Mouse (Mus musculus): ENCODE measurements around the gene Srsf7. TPM values are rescaled to one million over a fixed set of nuclear protein-coding genes. Genes with fewer than 3 reads are reported as not detected.

Gene Srsf7
- polyA plus RNA-seq, 1 experiment from 2014 or later = 939 TPM

DNA sequence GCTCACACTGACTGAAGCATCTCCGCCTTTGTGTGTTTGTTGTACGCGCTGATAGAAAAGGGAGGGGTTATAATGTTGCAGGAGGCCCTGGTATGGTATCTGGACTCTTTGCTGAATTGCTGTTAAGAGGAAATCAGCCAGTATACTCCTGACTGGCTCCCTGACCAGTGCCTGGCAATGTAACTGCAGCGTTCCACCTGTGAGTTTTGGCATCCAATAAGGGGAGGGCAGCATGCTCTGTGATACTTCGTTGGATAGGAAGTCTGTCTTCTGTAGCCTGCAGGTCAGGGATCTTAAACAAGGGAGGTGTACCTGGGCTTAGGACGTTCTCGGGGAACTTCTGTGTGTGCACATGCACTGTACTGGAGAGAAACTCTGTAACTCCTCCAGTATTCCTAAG is 36.2 kb downstream of the Srsf7 start:
- no peaks in the 10 kb centered on the region for H3K27me3 ChIP-seq (ENCODE audit: control insufficient read depth, insufficient read depth, low read length)
- H3K4me1 ChIP-seq (ENCODE audit: control insufficient read depth, insufficient read depth, low read length) = peaks cover 15% of the 10 kb centered on the region
- no peak overlapping the region for H3K4me2 ChIP-seq (ENCODE audit: low read depth, severe bottlenecking)
- 88% methylated on average over 7 of the region's 7 CpGs for WGBS
- H3K4me3 ChIP-seq (ENCODE audit: low read depth, low read length) = no peak overlapping the region
- ATAC-seq (ENCODE audit: insufficient number of reproducible peaks, low FRiP score, low TSS enrichment, low read depth) (no peak), DNase-seq (ENCODE audit: low spot score) (no peak)
- H3K9me3 ChIP-seq (ENCODE audit: control insufficient read depth, low read length) = no peaks in the 10 kb centered on the region
- no peak overlapping the region for H3K27ac ChIP-seq (replicated peaks; ENCODE audit: low read depth, low read length)
- no peaks in the 10 kb centered on the region for H3K36me3 ChIP-seq (ENCODE audit: control insufficient read depth, insufficient read depth, low read length)
- no peak overlapping the region for H3K9ac ChIP-seq (ENCODE audit: low read length)

DNA sequence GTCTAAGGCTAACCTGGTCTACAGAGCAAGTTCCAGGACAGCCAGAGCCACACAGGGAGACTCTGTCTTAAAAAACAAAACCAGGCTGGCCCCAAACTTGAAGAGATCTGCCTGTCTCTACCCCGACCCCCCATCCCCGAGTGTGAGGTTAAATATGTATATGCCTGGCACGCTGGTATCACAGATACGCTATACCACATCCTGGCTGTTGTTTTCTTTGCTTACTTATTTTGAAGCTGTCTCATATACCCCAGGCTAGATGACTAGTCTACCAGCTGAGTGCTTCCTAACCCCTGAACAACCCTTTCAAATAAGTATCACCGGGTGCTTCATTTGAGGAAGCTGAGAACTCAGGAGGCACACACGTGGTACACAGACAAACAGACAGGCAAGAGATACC is 37.3 kb downstream of the Srsf7 start:
- Histone ChIP-seq H3K4me1 (ENCODE audit: control insufficient read depth, insufficient read depth, low read length) (peaks cover 15% of the 10 kb centered on the region), H3K4me3 (ENCODE audit: low read depth, low read length) (no peak overlapping the region), H3K9ac (ENCODE audit: low read length) (no peak overlapping the region), H3K4me2 (ENCODE audit: low read depth, severe bottlenecking) (no peak overlapping the region), H3K27me3 (ENCODE audit: control insufficient read depth, insufficient read depth, low read length) (no peaks in the 10 kb centered on the region), H3K9me3 (ENCODE audit: control insufficient read depth, low read length) (no peaks in the 10 kb centered on the region), H3K27ac (replicated peaks; ENCODE audit: low read depth, low read length) (no peak overlapping the region), H3K36me3 (ENCODE audit: control insufficient read depth, insufficient read depth, low read length) (no peaks in the 10 kb centered on the region)
- DNase-seq (ENCODE audit: low spot score) = no peak
- WGBS = 91% methylated on average over 6 of the region's 6 CpGs
- ATAC-seq (ENCODE audit: insufficient number of reproducible peaks, low FRiP score, low TSS enrichment, low read depth) = no peak

DNA sequence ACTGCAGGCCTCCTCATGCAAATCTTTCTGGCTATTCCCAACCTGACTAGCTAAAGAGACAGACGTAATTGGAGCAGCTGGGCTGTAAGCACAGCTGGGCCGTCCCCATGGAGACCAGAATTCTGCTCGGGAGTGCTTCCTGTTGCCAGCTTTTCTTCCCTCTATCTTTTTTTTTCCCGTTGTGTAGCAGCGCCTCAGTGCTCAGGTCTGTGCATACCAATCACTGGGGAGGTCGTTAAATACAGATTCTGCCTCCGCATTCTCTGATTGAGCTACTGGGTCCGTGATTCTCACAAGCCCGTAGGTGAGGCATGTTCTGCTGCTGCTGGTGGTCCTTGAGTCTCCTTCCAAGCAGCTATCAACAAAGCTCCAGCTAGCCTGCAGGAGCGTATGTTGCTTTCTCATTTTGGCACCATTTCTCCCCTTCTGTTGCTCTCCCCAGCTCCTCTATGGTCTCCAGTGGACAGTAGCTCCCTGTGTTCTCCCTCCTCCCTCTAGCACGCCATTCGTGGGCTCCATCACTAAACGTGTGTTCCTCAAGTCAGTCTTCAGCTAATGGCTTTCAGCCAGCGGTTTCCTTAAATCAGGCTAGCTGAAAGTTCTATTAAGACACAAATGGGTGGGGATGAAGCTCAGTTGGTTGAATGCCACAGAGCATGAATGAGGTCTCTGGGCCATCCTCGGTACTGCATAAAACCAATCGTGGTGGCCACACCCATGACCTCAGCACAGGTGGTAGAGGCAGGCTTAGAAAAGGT is 38.5 kb downstream of the Srsf7 start:
- no peaks in the 10 kb centered on the region for H3K9me3 ChIP-seq (ENCODE audit: control insufficient read depth, low read length)
- WGBS = 24% methylated on average over 16 of the region's 16 CpGs
- H3K9ac ChIP-seq (ENCODE audit: low read length) = peak overlapping the region; percentile 2; the same call in 1 of the 2 replicates
- H3K27ac ChIP-seq (replicated peaks; ENCODE audit: low read depth, low read length) = no peak overlapping the region; the same call in 1 of the 2 replicates
- H3K4me2 ChIP-seq (ENCODE audit: low read depth, severe bottlenecking) = peak overlapping the region; percentile 34
- H3K4me3 ChIP-seq (ENCODE audit: low read depth, low read length) = 0 out of 2 replicates have a peak overlapping the region, but pooled peaks have one; percentile 2
- DNase-seq (ENCODE audit: low spot score) = peak; percentile 78
- H3K36me3 ChIP-seq (ENCODE audit: control insufficient read depth, insufficient read depth, low read length) = no peaks in the 10 kb centered on the region
- peak; percentile 69 for ATAC-seq (ENCODE audit: insufficient number of reproducible peaks, low FRiP score, low TSS enrichment, low read depth)
- H3K27me3 ChIP-seq (ENCODE audit: control insufficient read depth, insufficient read depth, low read length) = no peaks in the 10 kb centered on the region
- H3K4me1 ChIP-seq (ENCODE audit: control insufficient read depth, insufficient read depth, low read length) = peaks cover 15% of the 10 kb centered on the region

DNA sequence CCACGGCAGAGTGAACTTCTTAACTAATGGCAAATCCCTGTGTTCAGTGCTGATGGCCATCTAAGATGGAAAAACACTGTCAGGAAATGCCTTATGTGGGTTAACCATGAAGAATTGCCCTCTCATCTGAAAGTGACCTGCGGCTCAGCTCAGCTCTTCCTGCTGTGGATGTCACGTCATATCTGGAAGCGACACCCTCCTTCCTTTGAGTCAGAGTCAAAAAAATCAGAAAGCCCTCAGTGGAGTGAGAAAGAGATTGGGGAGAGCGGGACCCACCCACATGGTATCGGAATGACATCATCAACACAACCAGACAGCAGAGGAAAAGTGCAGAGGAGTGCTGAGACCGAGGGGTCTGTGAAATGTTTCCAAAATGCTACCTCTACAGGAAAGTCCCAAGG is 39.3 kb downstream of the Srsf7 start:
- no peak for DNase-seq (ENCODE audit: low spot score)
- Histone ChIP-seq H3K9me3 (ENCODE audit: control insufficient read depth, low read length) (no peaks in the 10 kb centered on the region), H3K4me1 (ENCODE audit: control insufficient read depth, insufficient read depth, low read length) (peaks cover 15% of the 10 kb centered on the region), H3K27me3 (ENCODE audit: control insufficient read depth, insufficient read depth, low read length) (no peaks in the 10 kb centered on the region), H3K36me3 (ENCODE audit: control insufficient read depth, insufficient read depth, low read length) (no peaks in the 10 kb centered on the region), H3K4me2 (ENCODE audit: low read depth, severe bottlenecking) (no peak overlapping the region), H3K4me3 (ENCODE audit: low read depth, low read length) (no peak overlapping the region), H3K9ac (ENCODE audit: low read length) (no peak overlapping the region), H3K27ac (replicated peaks; ENCODE audit: low read depth, low read length) (no peak overlapping the region)
- WGBS = 66% methylated on average over 7 of the region's 7 CpGs
- ATAC-seq (ENCODE audit: insufficient number of reproducible peaks, low FRiP score, low TSS enrichment, low read depth) = no peak

DNA sequence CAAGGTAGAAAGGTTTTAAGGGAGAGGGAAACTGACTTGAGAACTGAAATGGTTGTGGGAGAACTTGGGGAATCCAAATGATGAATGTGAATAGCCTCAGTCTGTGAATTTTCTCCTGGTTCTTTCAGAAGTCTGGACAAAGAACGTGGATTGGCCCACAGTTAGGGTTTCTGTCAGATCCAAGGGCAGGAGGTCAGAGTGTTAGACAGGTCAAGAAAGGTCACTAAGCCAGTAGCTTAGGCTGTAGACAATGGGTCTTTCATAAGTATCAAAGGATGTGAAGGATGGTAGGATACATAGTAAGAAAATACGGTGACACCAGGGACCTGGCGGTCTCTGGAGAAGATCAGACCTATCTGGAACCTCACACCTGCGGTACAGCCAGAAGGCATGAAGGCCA is 39.7 kb downstream of the Srsf7 start:
- 80% methylated on average over 4 of the region's 4 CpGs for WGBS
- DNase-seq (ENCODE audit: low spot score) (no peak), ATAC-seq (ENCODE audit: insufficient number of reproducible peaks, low FRiP score, low TSS enrichment, low read depth) (no peak)
- H3K4me1 ChIP-seq (ENCODE audit: control insufficient read depth, insufficient read depth, low read length) = peaks cover 15% of the 10 kb centered on the region
- H3K4me2 ChIP-seq (ENCODE audit: low read depth, severe bottlenecking) = no peak overlapping the region
- H3K27me3 ChIP-seq (ENCODE audit: control insufficient read depth, insufficient read depth, low read length) = no peaks in the 10 kb centered on the region
- no peak overlapping the region for H3K27ac ChIP-seq (replicated peaks; ENCODE audit: low read depth, low read length)
- H3K9me3 ChIP-seq (ENCODE audit: control insufficient read depth, low read length) = no peaks in the 10 kb centered on the region
- H3K9ac ChIP-seq (ENCODE audit: low read length) = no peak overlapping the region
- H3K4me3 ChIP-seq (ENCODE audit: low read depth, low read length) = no peak overlapping the region
- no peaks in the 10 kb centered on the region for H3K36me3 ChIP-seq (ENCODE audit: control insufficient read depth, insufficient read depth, low read length)

DNA sequence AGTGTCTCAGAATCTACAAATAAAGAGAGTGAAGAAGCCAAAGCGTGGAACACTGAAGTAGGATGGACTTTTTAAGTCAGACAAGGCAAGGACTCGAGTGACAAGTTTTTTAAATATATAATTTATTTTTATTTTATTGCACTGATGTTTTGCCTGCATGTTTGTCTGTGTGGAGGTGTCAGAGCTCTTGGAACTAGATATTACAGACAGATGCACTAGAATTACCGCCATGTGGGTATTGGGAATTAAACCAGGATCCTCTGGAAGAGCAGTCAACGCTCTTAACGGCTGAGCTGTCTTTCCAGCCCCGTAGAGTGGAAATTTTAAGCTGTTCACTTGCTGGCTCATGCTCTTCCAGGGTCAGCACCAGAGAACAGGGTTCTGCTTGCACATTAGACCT is 40.8 kb downstream of the Srsf7 start:
- DNase-seq (ENCODE audit: low spot score) = no peak
- no peak overlapping the region for H3K4me3 ChIP-seq (ENCODE audit: low read depth, low read length)
- H3K36me3 ChIP-seq (ENCODE audit: control insufficient read depth, insufficient read depth, low read length) = no peaks in the 10 kb centered on the region
- WGBS = 88% methylated on average over 6 of the region's 6 CpGs
- H3K27me3 ChIP-seq (ENCODE audit: control insufficient read depth, insufficient read depth, low read length) = no peaks in the 10 kb centered on the region
- no peak overlapping the region for H3K4me2 ChIP-seq (ENCODE audit: low read depth, severe bottlenecking)
- no peak overlapping the region for H3K27ac ChIP-seq (replicated peaks; ENCODE audit: low read depth, low read length)
- no peaks in the 10 kb centered on the region for H3K9me3 ChIP-seq (ENCODE audit: control insufficient read depth, low read length)
- no peak for ATAC-seq (ENCODE audit: insufficient number of reproducible peaks, low FRiP score, low TSS enrichment, low read depth)
- peaks cover 15% of the 10 kb centered on the region for H3K4me1 ChIP-seq (ENCODE audit: control insufficient read depth, insufficient read depth, low read length)
- H3K9ac ChIP-seq (ENCODE audit: low read length) = no peak overlapping the region

DNA sequence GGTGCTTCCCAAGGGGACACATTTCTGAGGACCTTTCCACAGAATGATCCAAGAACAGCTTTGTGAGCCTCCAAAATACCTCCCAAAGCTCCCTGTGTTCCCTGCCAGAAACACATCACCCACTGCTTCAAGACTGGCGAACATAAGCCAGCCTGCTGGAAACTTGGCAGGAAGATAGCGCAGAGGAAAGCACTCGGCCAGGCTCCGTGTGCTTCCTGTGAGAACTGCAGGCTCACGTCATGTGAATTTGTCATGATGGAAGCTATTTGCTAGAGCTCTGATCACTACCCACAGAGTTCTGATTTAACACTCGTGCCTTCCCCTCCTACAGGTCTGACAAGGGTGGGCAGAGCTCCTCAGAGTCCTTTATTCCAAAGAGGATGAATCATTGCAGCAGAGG is 41.4 kb downstream of the Srsf7 start:
- H3K27ac ChIP-seq (replicated peaks; ENCODE audit: low read depth, low read length) = no peak overlapping the region
- H3K27me3 ChIP-seq (ENCODE audit: control insufficient read depth, insufficient read depth, low read length) = no peaks in the 10 kb centered on the region
- no peak overlapping the region for H3K4me3 ChIP-seq (ENCODE audit: low read depth, low read length)
- WGBS = 86% methylated on average over 6 of the region's 6 CpGs
- peaks cover 15% of the 10 kb centered on the region for H3K4me1 ChIP-seq (ENCODE audit: control insufficient read depth, insufficient read depth, low read length)
- DNase-seq (ENCODE audit: low spot score) = no peak
- H3K9me3 ChIP-seq (ENCODE audit: control insufficient read depth, low read length) = no peaks in the 10 kb centered on the region
- H3K9ac ChIP-seq (ENCODE audit: low read length) = no peak overlapping the region
- H3K4me2 ChIP-seq (ENCODE audit: low read depth, severe bottlenecking) = no peak overlapping the region
- ATAC-seq (ENCODE audit: insufficient number of reproducible peaks, low FRiP score, low TSS enrichment, low read depth) = no peak
- no peaks in the 10 kb centered on the region for H3K36me3 ChIP-seq (ENCODE audit: control insufficient read depth, insufficient read depth, low read length)

DNA sequence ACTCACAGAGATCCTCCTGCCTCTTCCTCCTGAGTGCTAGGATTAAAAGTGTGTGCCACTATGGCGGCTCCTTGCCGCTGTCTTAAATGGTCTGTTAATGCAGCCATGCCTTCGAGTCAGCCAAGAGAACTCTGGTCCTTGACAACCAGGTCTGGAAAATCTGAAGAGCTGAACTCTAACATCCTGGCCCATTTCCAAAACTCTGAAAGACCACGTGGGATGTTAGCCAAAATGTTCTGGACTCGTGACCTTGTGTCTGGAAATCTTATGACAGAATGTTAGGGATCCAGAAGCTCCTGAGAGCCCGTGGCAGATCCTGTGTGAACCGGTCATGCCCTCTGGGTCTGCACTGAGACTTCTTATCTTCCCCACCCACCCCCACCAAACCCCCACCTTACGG is 43.1 kb downstream of the Srsf7 start:
- Histone ChIP-seq H3K9ac (ENCODE audit: low read length) (no peak overlapping the region), H3K27ac (replicated peaks; ENCODE audit: low read depth, low read length) (no peak overlapping the region), H3K4me1 (ENCODE audit: control insufficient read depth, insufficient read depth, low read length) (peaks cover 12% of the 10 kb centered on the region), H3K36me3 (ENCODE audit: control insufficient read depth, insufficient read depth, low read length) (no peaks in the 10 kb centered on the region), H3K4me2 (ENCODE audit: low read depth, severe bottlenecking) (no peak overlapping the region), H3K4me3 (ENCODE audit: low read depth, low read length) (no peak overlapping the region), H3K9me3 (ENCODE audit: control insufficient read depth, low read length) (no peaks in the 10 kb centered on the region), H3K27me3 (ENCODE audit: control insufficient read depth, insufficient read depth, low read length) (no peaks in the 10 kb centered on the region)
- ATAC-seq (ENCODE audit: insufficient number of reproducible peaks, low FRiP score, low TSS enrichment, low read depth) = no peak
- no peak for DNase-seq (ENCODE audit: low spot score)
- WGBS = 91% methylated on average over 8 of the region's 8 CpGs

DNA sequence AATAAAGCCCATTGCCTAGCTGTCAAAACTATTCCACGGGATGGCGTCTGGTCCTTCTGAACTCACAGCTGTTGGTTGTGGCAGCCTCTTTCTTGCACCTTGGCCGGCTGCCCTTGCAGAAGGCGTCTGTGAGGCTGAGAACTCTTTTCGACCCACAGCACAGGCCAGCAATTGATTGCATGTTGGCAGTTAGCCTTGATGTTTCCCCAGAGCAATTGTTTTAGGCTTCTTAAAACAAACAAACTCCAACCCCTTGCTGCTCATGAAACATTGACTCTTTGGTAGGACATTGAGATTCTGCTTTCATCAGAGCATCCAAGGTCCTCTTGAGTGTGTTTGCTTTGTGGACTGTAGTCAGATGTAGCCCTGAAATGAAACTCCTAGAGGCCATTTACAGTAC is 46.7 kb downstream of the Srsf7 start:
- WGBS = 77% methylated on average over 5 of the region's 5 CpGs
- DNase-seq (ENCODE audit: low spot score) (no peak), ATAC-seq (ENCODE audit: insufficient number of reproducible peaks, low FRiP score, low TSS enrichment, low read depth) (no peak)
- Histone ChIP-seq H3K9ac (ENCODE audit: low read length) (no peak overlapping the region), H3K4me1 (ENCODE audit: control insufficient read depth, insufficient read depth, low read length) (no peaks in the 10 kb centered on the region), H3K36me3 (ENCODE audit: control insufficient read depth, insufficient read depth, low read length) (no peaks in the 10 kb centered on the region), H3K27ac (replicated peaks; ENCODE audit: low read depth, low read length) (no peak overlapping the region), H3K4me3 (ENCODE audit: low read depth, low read length) (no peak overlapping the region), H3K27me3 (ENCODE audit: control insufficient read depth, insufficient read depth, low read length) (no peaks in the 10 kb centered on the region), H3K9me3 (ENCODE audit: control insufficient read depth, low read length) (no peaks in the 10 kb centered on the region), H3K4me2 (ENCODE audit: low read depth, severe bottlenecking) (no peak overlapping the region)

All from limb, embryonic 11.5 days (tissue).